Mouse (Mus musculus) brain, embryonic 14.5 days (tissue): ENCODE data around the gene Pde4d.

ENCODE experiments used
- CTCF ChIP-seq: fragments of 200-500 bp; IDR thresholded peaks from 2 replicates; pipeline ENCODE4 v1.5.1; 2012; ENCODE audit warnings: inconsistent platforms, mild to moderate bottlenecking, moderate library complexity, borderline replicate concordance; ENCODE audit not compliant: insufficient read depth, insufficient read length; ENCODE audit errors: extremely low read depth
- POLR2A ChIP-seq: fragments of 200-500 bp; IDR thresholded peaks from 2 replicates; pipeline ENCODE4 v1.6.1; 2012; ENCODE audit warnings: mild to moderate bottlenecking, inconsistent platforms, borderline replicate concordance; ENCODE audit not compliant: poor library complexity, insufficient read depth, insufficient read length, severe bottlenecking; ENCODE audit errors: extremely low read depth

DNA sequence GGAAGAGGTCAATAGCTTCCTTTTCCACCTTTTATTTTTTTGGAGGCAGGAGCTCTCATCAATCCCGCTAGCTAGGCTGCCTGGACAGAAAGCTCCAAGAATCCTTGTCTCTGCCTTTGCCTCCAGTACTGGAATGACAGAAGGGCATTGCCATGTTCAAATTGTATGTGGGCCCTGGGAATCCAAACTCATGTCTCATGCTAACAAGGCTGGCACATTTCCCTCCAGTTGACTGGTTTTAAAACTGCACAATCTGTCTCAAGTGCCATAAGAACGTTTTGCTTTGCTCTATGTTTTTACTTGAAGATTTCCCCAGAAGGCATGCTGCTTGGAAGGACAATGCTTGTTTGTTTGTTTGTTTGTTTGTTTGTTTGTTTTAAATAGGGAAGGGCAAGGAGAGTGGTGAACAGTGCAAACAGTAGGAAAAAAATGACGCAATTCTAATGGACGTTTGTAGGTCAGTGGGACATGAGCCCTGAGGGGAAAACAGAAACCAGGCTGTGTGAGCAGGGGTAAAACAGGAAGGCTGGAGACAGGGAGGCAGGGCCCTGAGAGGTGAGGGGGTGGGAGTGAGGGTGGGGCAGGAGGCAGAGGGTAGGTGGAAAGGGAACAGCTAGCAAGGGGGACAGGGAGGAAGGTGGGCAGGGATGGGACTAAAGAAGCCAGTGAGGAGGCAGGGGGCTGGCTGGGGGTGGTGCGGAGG, 784.3 kb downstream of the Pde4d start:
- TF ChIP-seq POLR2A (no peak), CTCF (no peak)
